Mouse (Mus musculus): ENCODE data around the gene Smap1. TPM values are rescaled to one million over a fixed set of nuclear protein-coding genes. Genes with fewer than 3 reads are reported as not detected.

Gene Smap1
- 45.1 TPM for total RNA-seq (2023)

DNA sequence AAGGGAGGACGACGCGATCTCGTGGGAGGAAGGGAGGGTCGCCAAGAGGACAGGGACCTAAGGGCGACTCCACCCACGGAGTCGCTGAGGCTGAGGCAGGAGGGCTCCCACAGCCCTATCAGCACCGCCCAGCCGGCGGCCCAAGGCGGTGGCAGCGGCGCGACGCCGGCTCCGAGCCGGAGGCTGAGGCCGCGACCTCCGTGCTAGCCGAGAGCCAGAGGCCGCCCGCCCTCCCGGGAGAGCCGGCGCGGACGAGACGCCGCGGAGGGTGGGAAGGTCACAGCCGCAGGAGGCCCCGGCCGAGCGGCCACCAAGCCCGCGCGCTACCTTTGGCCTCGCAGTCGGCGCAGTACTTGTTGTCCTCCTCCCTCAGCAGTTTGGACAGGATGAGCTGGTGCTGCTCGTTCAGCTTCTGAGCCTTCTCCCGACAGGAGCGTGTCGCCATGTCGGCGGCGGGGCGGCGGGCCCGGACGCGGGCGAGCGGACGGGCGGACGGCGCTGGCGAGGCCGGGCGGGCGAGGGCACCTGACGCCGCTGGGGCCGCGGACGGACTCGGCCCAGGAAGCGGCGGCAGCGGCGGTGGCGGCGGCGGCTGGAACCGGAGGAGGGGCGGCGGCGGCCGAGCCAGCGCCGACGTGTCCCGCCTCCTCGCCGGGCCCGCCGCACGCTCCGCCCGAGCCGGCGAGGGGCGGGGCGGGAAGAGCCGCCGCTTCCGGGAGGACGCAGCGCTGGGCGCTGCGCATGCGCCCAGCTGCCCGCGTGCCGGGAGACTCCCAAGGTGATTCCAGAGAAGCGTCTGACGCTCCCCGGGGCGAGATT lies at the start of gene Smap1:
Gene Smap1, minus strand, starts transcription at position 607 of the 819 bp plus-strand sequence.

Other genes with a start within 250 kb of the Smap1 start
- not detected for gene B3gat2, start 160.6 kb downstream of the Smap1 start, total RNA-seq (2023)
- 14.9 TPM for gene Sdhaf4, start 83.3 kb upstream of the Smap1 start, total RNA-seq (2023)
- gene Fam135a, start 178.0 kb upstream of the Smap1 start, total RNA-seq (2023): 1.2 TPM